20 mouse cellular contexts compared by ENCODE assay signal in the genomic region with DNA sequence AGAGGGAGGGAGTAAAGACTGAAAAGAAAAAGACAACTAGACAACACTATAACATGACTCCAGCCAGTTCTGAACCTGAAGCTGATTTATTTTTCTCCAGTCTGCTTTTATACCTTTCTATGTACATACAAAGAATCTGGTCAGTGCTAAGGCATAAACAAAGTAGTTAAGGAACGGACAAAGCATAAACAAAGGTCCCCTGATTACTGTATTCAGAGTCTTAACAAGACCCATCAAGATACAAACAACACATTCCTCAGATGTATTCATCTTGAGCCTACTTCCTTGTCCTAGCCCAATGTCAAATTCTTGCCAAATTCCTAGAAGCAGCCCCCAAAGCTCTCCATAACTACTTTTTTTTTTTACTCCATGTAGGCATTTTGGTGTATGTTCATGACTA. TPM values are rescaled to one million over a fixed set of nuclear protein-coding genes. Genes with fewer than 3 reads are reported as not detected.
DNase-seq lines count a peak whose midpoint lies in the region; ATAC-seq and TF ChIP-seq lines count a peak whose summit lies in the region.
"Had no signal": no experiment of that assay in that cellular context is flagged by ENCODE, and none has a peak within 500 bp of the region (broad histone marks: within the 10 kb centered on the region; RNA-seq: fewer than 3 reads in every experiment).

No protein-coding gene starts in this region.

- in situ Hi-C loops in ES-E14 (cut with MboI; ENCODE audit: low sequenced_read_pairs in 2 of 2, unreplicated experiment in 2 of 2) = no loop called here

- H3K27ac ChIP-seq in ES-E14 (ENCODE audit: insufficient read depth, low read depth, low read length, poor library complexity, severe bottlenecking) = no peak overlapping the region
- H3K27ac ChIP-seq: embryonic facial prominence, embryonic 10.5 days; embryonic facial prominence, embryonic 12.5 days; forebrain, embryonic 13.5 days; forebrain, embryonic 15.5 days had no signal

- no peak for ATAC-seq in cerebellum, adult (ENCODE audit: insufficient number of reproducible peaks, low FRiP score, low TSS enrichment)
- ATAC-seq: activated CD4-positive, CD25-positive, alpha-beta regulatory T cell, adult 4 months; forebrain, embryonic 13.5 days; forebrain, embryonic 15.5 days; forebrain, postnatal 0 days had no signal

- H3K4me1 ChIP-seq in ES-E14 (ENCODE audit: control insufficient read depth in 2 of 2, insufficient read depth in 2 of 2, low read length in 2 of 2, poor library complexity in 1 of 2) = no peaks in the 10 kb centered on the region
- H3K4me1 ChIP-seq: embryonic facial prominence, embryonic 10.5 days; embryonic facial prominence, embryonic 12.5 days; forebrain, embryonic 13.5 days; forebrain, embryonic 15.5 days had no signal

- no peak overlapping the region for H3K9ac ChIP-seq in ES-E14 (ENCODE audit: insufficient read depth, low read depth, low read length, poor library complexity, severe bottlenecking)
- H3K9ac ChIP-seq: embryonic facial prominence, embryonic 12.5 days; forebrain, embryonic 13.5 days; forebrain, embryonic 15.5 days; forebrain, postnatal 0 days had no signal

- H3K9me3 ChIP-seq in ES-E14 (ENCODE audit: control insufficient read depth, insufficient read depth, low read depth, low read length) = no peaks in the 10 kb centered on the region
- H3K9me3 ChIP-seq: embryonic facial prominence, embryonic 10.5 days; embryonic facial prominence, embryonic 12.5 days; forebrain, embryonic 13.5 days; forebrain, embryonic 15.5 days had no signal

- DNase-seq in ES-E14 (ENCODE audit: low read depth, low spot score) = peak; percentile 76
- DNase-seq in WW6 (ENCODE audit: low read depth, low spot score) = peak; percentile 29
- no peak for DNase-seq in cerebellum, adult 11-12 months
- DNase-seq in left cerebral cortex, adult 8-10 months (ENCODE audit: low spot score in 2 of 2) = no peak
- DNase-seq: adrenal gland, adult 8-10 months; adrenal gland, postnatal 14 days; adrenal gland, postnatal 36 days; cerebellum, adult 11 months; cerebellum, adult 2 months; cerebellum, adult 9-10 months; cerebellum, postnatal 10 days; cerebellum, postnatal 25 days; forebrain, postnatal 0 days had no signal

- H3K4me3 ChIP-seq in ES-E14 (ENCODE audit: insufficient read depth in 1 of 2, low read depth in 1 of 2, low read length in 2 of 2, poor library complexity in 1 of 2, severe bottlenecking in 1 of 2) = no peak overlapping the region
- H3K4me3 ChIP-seq: embryonic facial prominence, embryonic 10.5 days; embryonic facial prominence, embryonic 12.5 days; forebrain, embryonic 13.5 days; forebrain, embryonic 15.5 days had no signal

- no peaks in the 10 kb centered on the region for H3K36me3 ChIP-seq in ES-E14 (ENCODE audit: control insufficient read depth, insufficient read depth, low read length, poor library complexity, severe bottlenecking)
- H3K36me3 ChIP-seq: embryonic facial prominence, embryonic 10.5 days; embryonic facial prominence, embryonic 12.5 days; forebrain, embryonic 15.5 days had no signal

TF ChIP-seq in ES-E14, 5 proteins besides CTCF, POLR2A, EP300 and RAD21:
- no peak for TF ChIP-seq MAFK (IDR thresholded peaks at IDR 0.05; ENCODE audit: insufficient read depth, low read depth, low read length)
- peak; percentile 53; the same call in 1 of the 2 replicates for TF ChIP-seq ZNF384 (IDR thresholded peaks at IDR 0.05; ENCODE audit: low read depth, low read length)
- no peak for TF ChIP-seq HCFC1 (IDR thresholded peaks at IDR 0.05; ENCODE audit: borderline replicate concordance, insufficient read depth, low read length)
- TF ChIP-seq CHD2 (IDR thresholded peaks at IDR 0.05; ENCODE audit: low read depth, low read length) = 0 out of 2 replicates have a peak, but pooled peaks have one; percentile 35
- TF ChIP-seq ZC3H11A (IDR thresholded peaks at IDR 0.05; ENCODE audit: borderline replicate concordance, low read depth, low read length) = no peak

RNA-seq across cellular contexts. Expression of gene Myl1, which starts 32.9 kb away (rescaled TPM):
- not detected in 2 replicates for total RNA-seq in ES-E14 (2012; rRNA removed)
- total RNA-seq in left cerebral cortex, adult 8-10 months (2022) = 1 to 10 TPM in 3 of 4 experiments, not detected in 1; 1.8 to 8.0 (median 5.0) TPM
- total RNA-seq: forebrain, postnatal 0 days; MEL had no signal

RNA-seq across cellular contexts. Expression of gene Acadl, which starts 49.2 kb away (rescaled TPM):
- total RNA-seq in ES-E14 (2012; rRNA removed) = 4.2 and 4.9 TPM in 2 replicates
- 10 to 100 TPM; 31.2 to 33.2 (median 32.6) TPM for total RNA-seq in left cerebral cortex, adult 8-10 months (2022)

Comparison
In these comparisons a context has a peak if more than half of its experiments do, and no peak if none do; other contexts are left out.
1. DNase-seq: peak in ES-E14 (single experiment) and WW6 (single experiment); none in cerebellum, adult 11-12 months (single experiment) and left cerebral cortex, adult 8-10 months (0 of 2).